Mouse (Mus musculus) CH12.LX (cell line): ENCODE results near the gene Btbd9.

ENCODE experiments used
- KAT2A ChIP-seq: IDR thresholded peaks from 2 replicates; pipeline ENCODE4 v1.6.1; 2012; ENCODE audit warnings: low read length, improper control_type of control experiment, inconsistent platforms; ENCODE audit not compliant: insufficient replicate concordance
- MXI1 ChIP-seq: IDR thresholded peaks from 2 replicates; pipeline ENCODE4 v1.6.1; 2011; ENCODE audit warnings: mild to moderate bottlenecking, low read depth, low read length, improper control_type of control experiment
- POLR2A ChIP-seq: IDR thresholded peaks from 2 replicates; pipeline ENCODE4 v1.6.1; 2011; ENCODE audit warnings: low read depth, mild to moderate bottlenecking, improper control_type of control experiment, low read length
- POLR2AphosphoS2 ChIP-seq: IDR thresholded peaks from 2 replicates; pipeline ENCODE4 v1.6.1; 2011; ENCODE audit warnings: low read depth, low read length, improper control_type of control experiment

- TF ChIP-seq KAT2A (no peak), POLR2A (no peak), POLR2AphosphoS2 (no peak), MXI1 (no peak)
Measured at GRCm38 (mm10) chr17:30607330-30607729, 31.0 kb upstream of the Btbd9 start.
